Mouse (Mus musculus) cerebellum, adult 18-20 months (tissue): ENCODE measurements around the gene Ccdc65.
A peak's percentile ranks its signal among the peaks of the same experiment; 100 is the strongest.

ENCODE experiments used
- DNase-seq, 2 experiments: peaks; one replicate each; pipeline ENCODE4 v3.0.0; 2021

Ccdc65 gene

GRCm38 (mm10) chr15:98695726-98696125 is 12.3 kb upstream of the Ccdc65 start:
- no peak for DNase-seq

GRCm38 (mm10) chr15:98696216-98696615 is 11.8 kb upstream of the Ccdc65 start:
- no peak for DNase-seq

- peak; percentile 87 to 95 for DNase-seq
Observed at GRCm38 (mm10) chr15:98699190-98700105, 8.6 kb upstream of the Ccdc65 start.

GRCm38 (mm10) chr15:98704312-98704711 is 3.7 kb upstream of the Ccdc65 start:
- DNase-seq, result no peak

- DNase-seq, result peak; percentile 73 to 77
Observed at GRCm38 (mm10) chr15:98710442-98710841, 2.4 kb downstream of the Ccdc65 start.

GRCm38 (mm10) chr15:98714230-98714652 is 6.2 kb downstream of the Ccdc65 start:
- DNase-seq, result no peak

GRCm38 (mm10) chr15:98717301-98717700 is 9.3 kb downstream of the Ccdc65 start:
- DNase-seq, result no peak

- DNase-seq, result no peak
Observed at GRCm38 (mm10) chr15:98722191-98722590, 14.2 kb downstream of the Ccdc65 start.

GRCm38 (mm10) chr15:98722854-98723253 is 14.8 kb downstream of the Ccdc65 start:
- no peak for DNase-seq

- DNase-seq, result no peak
Observed at GRCm38 (mm10) chr15:98724441-98724840, 16.4 kb downstream of the Ccdc65 start.

- DNase-seq, result no peak
Observed at GRCm38 (mm10) chr15:98726079-98726478, 18.1 kb downstream of the Ccdc65 start.

GRCm38 (mm10) chr15:98726746-98727145 is 18.7 kb downstream of the Ccdc65 start:
- DNase-seq, result no peak

- DNase-seq, result peak; percentile 38 to 48
Observed at GRCm38 (mm10) chr15:98727443-98728321, 19.7 kb downstream of the Ccdc65 start, which contains the start of gene Fkbp11. Gene Fkbp11 (minus strand): TSS chr15:98728198.

- DNase-seq, result no peak
Observed at GRCm38 (mm10) chr15:98728366-98728765, 20.4 kb downstream of the Ccdc65 start.

GRCm38 (mm10) chr15:98729791-98730545 is 22.0 kb downstream of the Ccdc65 start:
- no peak for DNase-seq

- DNase-seq, result no peak
Observed at GRCm38 (mm10) chr15:98730790-98731189, 22.8 kb downstream of the Ccdc65 start.

GRCm38 (mm10) chr15:98732006-98732531 is 24.1 kb downstream of the Ccdc65 start:
- DNase-seq, result no peak

GRCm38 (mm10) chr15:98733370-98733769 is 25.4 kb downstream of the Ccdc65 start:
- no peak for DNase-seq

GRCm38 (mm10) chr15:98733976-98734566 is 26.1 kb downstream of the Ccdc65 start:
- no peak for DNase-seq

GRCm38 (mm10) chr15:98736521-98736920 is 28.5 kb downstream of the Ccdc65 start:
- no peak for DNase-seq

GRCm38 (mm10) chr15:98737881-98738280 is 29.9 kb downstream of the Ccdc65 start:
- DNase-seq, result peak; percentile 22 to 44

- no peak for DNase-seq
Observed at GRCm38 (mm10) chr15:98738796-98739195, 30.8 kb downstream of the Ccdc65 start.
